Mouse (Mus musculus): Measurements from ENCODE around the gene Itgb6. TPM values are rescaled to one million over a fixed set of nuclear protein-coding genes. Genes with fewer than 3 reads are reported as not detected.
A peak's percentile ranks its signal among the peaks of the same experiment; 100 is the strongest.

Gene Itgb6
- total RNA-seq, 2 experiments from 2014 or later: 0.14 TPM; not detected in 1

DNA sequence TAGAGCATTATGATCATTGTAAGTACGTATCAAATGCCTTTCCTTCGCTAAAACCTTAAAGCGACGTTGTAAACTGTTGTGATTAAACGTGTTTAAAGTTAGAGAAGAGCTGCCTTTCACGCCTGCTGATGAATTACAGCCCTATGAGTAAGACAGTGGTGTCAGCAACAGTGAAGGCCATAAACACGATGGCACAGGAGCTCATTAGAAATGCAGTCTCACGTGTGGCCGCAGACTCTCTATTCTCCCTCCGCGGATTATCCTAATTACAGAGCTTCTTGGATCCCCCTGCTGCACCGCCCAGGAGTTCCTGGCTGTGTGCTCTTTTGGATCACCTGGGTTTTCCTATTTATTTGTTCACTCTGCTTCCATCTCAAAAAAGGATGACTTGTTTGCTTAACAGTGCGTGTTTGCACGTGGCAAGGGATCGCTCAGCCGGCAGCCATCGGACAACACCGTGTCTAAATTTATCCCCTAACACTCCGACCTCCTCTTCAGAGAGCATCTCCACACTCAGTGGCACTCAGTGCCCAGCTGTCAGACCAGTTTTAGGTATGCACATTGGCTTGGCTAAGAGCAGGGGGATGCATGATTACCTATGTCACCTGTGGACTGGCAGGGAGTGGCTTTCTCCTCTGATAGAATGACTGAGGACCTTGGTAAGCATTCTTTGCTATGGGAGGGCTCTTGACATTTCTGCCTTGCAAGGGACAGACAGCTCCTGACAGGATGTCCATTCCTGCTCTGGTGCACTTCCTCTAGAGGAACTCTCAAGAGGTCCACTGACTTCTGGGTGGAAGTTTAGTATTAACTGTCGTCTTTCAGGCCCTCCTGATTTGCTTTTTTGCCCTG lies 85.3 kb downstream of the Itgb6 start:
- intact Hi-C loops (cut with DNase I): no loop called here
- DNase-seq (ENCODE audit: extremely low spot score in 1 of 2, low spot score in 2 of 2): no peak

DNA sequence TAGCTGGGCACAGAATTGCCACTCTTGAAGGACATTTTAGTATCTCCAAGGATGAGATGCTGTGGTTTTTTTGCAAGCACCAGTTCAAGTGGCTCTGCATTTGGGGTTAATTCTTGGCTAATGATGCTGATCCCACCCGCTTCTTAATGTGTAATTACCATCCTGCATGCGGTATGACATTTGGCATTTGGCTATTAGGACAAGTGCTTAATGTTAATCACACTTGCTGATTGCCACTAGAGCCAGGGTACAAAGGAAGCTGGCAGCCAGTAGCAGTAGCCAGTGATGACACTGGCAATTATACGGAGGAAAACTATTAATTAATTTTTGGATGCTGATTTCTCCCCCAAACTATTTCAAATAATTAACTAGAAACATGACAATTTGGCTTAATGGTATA lies 86.0 kb downstream of the Itgb6 start:
- intact Hi-C loops (cut with DNase I): no loop called here
- no peak for DNase-seq (ENCODE audit: extremely low spot score in 1 of 2, low spot score in 2 of 2)

DNA sequence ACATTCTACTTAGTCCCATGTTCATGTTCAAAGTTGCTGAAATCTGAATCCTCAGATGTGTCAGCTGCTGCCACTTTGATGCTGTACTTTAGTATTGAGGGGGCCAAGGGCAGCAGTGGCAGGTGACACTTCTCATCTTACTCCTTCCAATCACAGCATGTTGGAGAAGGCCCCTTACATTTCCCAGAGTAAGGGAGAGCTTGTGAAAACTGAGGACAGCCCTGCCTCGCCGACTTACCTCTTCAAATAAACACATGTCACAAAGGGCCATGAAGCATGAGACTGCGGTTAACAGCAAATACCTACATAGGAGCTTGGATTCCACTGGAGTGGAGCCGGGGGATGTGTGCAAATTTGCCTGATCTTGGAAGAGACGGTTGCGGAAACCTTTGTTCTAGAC lies 86.4 kb downstream of the Itgb6 start:
- no peak for DNase-seq (ENCODE audit: extremely low spot score in 1 of 2, low spot score in 2 of 2)
- intact Hi-C loops (cut with DNase I): no loop called here

DNA sequence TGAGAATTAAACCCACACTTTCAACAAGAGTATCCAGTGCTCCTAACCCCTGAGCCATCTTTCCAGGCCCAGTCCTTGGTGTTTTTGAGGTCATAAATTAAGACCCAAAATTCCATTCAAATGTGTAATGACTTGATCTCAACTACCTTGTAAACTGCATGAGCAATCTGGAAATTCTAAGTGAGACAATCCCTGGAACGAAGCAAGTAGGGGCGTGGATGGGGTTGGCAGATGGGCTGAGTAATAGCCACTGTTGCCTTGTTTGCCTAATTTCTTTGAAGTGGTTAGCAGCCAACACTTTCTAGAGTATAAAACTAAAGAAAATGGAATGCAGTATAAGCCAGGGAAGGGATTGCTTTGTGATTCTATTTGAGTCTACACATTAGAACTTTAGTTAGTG lies 89.7 kb downstream of the Itgb6 start:
- intact Hi-C loops (cut with DNase I): no loop called here
- no peak for DNase-seq (ENCODE audit: extremely low spot score in 1 of 2, low spot score in 2 of 2)

DNA sequence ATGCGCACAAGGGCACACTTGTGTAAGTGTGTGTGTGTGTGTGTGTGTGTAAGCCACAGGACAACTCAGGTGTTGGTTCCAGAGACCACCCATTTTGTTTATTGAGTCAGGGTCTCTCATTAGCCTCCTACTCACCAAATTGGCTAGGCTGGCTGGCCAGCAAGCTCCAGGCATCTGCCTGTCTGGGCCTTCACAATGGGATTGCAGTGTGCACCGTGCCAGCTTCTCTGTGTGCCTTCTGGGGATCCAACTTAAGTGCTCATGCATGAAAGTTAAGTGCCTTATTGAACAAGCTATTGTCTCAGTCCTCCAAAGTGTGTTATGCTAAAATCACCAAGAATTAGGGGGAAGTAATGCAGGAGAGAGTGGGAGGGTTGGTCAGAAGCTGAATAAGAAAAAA lies 92.1 kb downstream of the Itgb6 start:
- intact Hi-C loops (cut with DNase I): no loop called here
- DNase-seq (ENCODE audit: extremely low spot score in 1 of 2, low spot score in 2 of 2): no peak

DNA sequence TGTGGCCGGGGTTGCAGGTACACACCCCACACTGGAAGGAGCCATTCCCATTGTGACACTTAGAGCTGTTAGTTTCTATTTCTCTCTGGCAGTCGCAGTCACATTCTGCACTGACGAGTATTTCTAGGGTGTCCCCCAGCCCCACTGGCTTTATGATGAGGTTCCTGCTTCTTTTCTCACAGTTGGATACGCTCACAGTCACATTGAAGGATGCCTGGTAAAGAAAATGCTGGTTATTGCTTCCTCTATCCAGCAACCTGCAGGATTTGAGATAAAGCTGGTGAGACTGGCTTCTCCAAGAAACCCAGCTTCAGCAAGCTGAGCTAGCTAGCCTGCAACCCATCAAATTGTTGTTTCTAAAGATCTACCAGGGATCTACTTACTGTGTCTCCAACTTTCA lies 94.5 kb downstream of the Itgb6 start:
- no peak for DNase-seq (ENCODE audit: extremely low spot score in 1 of 2, low spot score in 2 of 2)
- intact Hi-C loops (cut with DNase I): no loop called here

DNA sequence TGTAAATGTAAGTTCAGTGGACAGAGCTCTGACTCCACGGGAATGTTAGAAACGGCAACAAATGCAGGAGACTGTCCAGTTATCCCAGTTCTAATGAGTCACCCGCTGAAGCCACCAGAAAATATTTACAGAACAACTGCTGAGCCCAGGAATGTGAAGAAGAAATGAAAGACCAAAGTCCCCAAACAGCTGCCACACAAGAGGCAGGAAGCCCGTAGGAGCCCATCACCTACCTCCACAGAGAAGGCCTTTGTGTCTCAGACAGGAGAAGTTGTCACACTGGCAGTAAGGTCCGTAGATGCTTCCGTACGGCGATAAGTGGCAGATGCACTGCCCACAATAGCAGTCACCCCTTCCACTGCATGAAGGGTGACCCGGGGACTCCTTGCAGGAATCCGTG lies 94.9 kb downstream of the Itgb6 start:
- intact Hi-C loops (cut with DNase I): no loop called here

DNA sequence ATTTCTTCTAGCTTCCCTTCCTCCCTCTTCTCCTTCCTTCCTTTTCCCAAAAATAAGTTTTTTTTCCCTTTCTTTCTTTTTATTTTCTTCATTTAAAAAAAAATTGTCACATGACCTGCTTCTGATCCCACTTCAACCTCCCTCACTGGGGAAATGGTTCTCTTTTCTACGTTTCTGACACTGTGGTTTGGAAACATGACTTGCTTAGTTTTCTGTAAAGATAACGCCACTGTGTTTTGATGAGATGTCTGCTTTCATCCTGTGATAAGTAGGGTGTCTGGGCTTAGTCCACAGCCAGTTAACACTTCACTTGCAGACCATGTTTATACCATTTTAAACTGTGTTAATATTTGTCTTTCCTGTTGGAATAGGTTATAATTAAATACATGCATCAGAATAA lies 96.7 kb downstream of the Itgb6 start:
- intact Hi-C loops (cut with DNase I): no loop called here
- DNase-seq (ENCODE audit: extremely low spot score in 1 of 2, low spot score in 2 of 2): no peak

More for the DNA sequence above, 94.9 kb downstream of the Itgb6 start:
- no peak for DNase-seq (ENCODE audit: extremely low spot score in 1 of 2, low spot score in 2 of 2)

DNA sequence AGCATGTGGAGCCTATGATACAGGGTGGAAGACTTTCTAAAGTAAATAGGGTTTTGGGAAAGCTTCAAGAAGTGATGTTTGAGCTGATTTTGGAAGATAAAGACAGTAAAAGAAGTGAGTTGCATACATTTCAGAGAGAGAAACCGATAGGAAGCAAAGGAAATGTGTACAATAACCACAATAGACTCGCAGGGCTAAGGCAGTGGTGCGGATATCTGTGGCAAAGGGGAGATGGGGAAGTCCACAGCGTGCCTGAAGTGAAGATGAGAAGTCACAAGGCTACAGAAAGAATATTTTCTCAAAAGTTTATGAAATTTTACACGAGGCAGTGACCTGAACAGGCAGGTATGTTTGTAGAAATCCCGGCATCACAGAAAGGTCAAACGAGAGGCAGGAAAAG lies 100.3 kb downstream of the Itgb6 start:
- intact Hi-C loops (cut with DNase I): no loop called here
- DNase-seq (ENCODE audit: extremely low spot score in 1 of 2, low spot score in 2 of 2): no peak

DNA sequence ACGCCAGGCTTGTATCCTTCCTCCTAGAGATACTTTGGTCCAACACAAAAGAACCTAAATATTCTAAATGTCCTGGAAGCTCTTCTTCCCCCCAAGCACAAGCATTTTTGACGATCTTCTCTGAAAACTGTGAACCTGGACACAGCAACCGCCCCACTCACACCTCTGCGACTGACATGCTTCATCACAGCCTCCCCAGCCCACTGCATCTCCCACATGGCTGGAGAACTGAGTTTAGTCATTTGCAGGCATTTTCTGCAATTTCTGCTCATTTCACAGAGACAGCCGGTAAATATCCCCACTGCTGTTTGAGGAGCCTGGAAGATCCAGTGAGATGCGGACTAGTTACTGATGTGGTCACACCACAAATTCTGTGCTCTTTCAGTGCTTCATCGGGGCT lies 107.7 kb downstream of the Itgb6 start:
- intact Hi-C loops (cut with DNase I): no loop called here
- no peak for DNase-seq (ENCODE audit: extremely low spot score in 1 of 2, low spot score in 2 of 2)

DNA sequence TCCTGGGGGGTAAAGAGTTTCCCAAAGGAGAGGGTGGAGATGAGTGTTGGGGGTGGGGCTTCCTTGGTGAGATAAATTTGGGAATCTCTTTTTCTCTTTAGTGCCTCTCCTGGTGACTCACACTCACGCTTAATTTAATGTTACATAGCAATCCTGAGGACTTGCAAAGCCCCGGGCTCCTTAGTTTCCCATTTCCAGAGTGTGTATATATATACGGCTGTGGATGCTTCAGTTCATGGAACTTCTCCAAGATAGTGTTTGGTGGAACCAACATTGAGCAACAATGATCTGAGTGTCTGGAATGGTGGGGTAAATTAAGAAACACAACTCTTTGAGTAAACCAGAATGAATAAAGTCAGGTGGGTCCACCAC lies 108.6 kb downstream of the Itgb6 start:
- intact Hi-C loops (cut with DNase I): no loop called here
- DNase-seq (ENCODE audit: extremely low spot score in 1 of 2, low spot score in 2 of 2): no peak

DNA sequence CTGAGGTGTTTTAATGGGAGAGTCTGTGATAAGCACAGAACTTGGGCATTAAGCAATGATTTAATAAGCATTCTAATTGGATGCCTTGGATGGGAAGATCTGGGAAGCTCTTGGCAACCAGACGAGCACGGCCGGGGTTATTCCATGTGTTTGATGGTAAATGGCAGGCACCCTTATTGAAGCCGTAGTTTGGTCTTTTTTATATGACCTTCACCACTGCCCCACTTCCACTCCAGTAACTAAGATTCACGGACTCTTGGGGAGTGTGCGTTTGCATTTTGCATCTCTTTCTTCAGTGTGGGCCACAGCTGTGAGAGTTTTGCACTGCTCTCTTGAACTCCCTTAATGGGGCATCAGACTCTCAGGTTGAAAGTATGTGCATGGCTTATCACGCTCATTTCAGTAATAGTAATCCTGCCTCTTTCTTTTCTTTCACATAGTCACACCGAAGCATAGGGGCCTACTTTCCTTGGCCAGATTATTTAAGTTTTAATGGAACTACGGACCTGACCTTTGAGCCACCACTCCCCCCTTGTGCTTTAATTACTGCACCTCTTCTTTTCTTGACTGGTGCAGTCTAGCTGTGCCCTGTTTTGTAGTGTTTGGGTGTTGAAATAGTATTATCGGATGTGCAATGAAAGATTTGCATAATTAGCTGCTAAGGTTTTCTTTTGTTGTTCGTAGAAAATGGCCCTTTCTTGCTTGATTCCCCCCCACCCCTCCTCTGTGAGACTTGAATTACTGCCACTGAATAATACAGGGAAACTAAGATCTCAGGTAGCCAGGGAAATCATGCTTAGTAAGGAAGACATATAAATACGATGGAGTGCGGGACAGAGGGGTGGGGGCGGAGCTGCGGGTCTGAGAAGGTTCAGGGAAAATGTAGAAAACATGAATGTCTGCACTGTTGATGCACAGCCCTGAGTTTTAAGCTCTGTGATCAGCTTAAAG lies 109.3 kb downstream of the Itgb6 start:
- intact Hi-C loops (cut with DNase I): no loop called here
- no peak for DNase-seq (ENCODE audit: extremely low spot score in 1 of 2, low spot score in 2 of 2)

DNA sequence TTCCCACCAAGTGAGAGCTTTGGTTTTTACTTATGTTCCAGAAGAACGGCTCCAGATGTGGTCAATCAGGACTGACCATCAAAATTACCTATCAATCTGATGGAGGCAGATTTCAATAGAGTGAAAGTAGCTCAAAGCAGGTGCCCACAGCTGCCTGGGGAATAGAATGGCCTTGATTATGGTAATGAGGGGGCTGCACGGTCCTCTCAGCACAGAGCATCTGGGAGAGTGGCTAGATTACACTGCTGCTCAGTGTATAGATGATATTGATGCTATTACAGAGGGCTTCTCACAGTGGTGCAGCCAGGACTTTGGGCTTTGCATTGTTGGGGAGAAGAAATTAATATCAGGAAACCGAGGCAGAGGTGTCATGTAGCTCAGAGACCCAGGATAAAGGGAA lies 110.8 kb downstream of the Itgb6 start:
- intact Hi-C loops (cut with DNase I): no loop called here

DNA sequence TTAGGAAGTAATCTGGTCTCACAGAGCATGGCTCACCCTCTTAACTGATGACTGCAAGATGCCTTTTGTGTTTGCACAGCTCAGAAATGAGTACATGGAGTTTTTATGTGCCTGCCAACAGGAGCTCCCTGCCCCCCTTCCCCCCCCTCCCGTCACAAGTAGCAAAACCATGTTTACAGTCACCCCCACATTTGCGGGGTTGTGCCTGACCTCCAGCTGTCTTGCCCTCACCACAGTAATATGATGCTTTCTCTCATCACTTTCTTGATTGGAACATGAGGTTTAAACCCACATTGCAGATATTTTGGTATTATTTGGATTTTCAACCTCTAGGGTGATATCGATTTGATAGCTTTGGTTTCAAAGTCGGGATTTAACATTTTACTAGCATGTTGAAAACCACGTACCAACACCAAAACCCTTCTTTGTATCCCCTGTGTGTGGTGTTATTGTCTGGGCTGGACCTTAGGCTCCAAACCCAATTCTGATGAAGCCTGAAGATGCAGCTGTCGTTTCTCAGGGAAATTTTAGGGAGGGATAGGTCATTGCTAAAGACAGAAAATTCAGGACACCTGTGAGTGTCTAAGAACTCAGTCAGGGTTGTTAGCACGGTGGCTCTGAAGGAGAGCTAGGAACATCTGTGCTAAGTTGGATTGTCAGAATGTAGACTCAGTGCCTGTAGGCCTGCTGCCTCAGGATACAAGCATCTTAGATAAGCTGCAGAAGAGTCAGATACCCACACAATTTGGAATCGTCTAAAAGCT lies 112.8 kb downstream of the Itgb6 start:
- intact Hi-C loops (cut with DNase I): loop anchor here (10.0 kb wide), 1 partner anchor 845 kb away; no protein-coding TSS in a partner anchor
- no peak for DNase-seq (ENCODE audit: extremely low spot score in 1 of 2, low spot score in 2 of 2)

More for the DNA sequence above, 110.8 kb downstream of the Itgb6 start:
- DNase-seq (ENCODE audit: extremely low spot score in 1 of 2, low spot score in 2 of 2): no peak

DNA sequence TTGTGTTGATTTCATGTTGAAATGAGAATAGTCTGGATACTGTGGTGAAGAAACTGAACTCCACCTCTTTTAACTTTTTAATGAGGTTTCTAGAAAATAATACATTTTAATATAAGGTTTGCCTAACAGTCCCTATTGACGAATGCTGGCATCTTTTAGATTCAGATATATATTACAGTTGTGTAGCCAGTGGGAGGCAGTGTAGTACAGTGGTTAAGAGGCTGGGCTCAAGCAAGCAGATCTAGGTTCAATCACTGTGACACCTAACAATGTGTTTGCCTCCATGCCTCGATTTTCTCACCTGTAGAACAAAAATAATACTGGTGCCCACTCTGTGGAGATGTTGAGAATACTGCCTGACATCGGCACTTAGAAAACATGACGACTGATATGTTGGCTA lies 114.5 kb downstream of the Itgb6 start:
- DNase-seq (ENCODE audit: extremely low spot score in 1 of 2, low spot score in 2 of 2): no peak
- intact Hi-C loops (cut with DNase I): loop anchor here (10.0 kb wide), 1 partner anchor 847 kb away; no protein-coding TSS in a partner anchor

DNA sequence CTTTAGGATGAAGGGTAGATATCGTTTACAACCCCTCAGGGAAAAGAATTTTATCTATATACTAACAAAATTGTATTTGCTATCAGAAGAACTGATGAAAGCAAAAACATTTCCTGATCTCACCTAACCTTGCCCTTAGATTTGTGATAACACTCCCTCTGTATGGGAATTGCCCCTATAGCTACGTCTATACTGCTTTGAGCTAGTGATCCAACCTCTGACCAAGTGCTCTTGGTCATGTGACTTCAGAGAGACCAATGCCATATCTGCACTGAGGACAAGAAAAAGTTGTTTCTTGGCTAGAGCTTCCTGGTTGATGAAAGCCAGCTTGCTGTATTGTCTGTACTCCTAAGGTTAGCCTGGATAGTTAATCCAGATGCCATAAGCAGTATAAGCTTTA lies 121.1 kb downstream of the Itgb6 start:
- intact Hi-C loops (cut with DNase I): loop anchor here (10.0 kb wide), 1 partner anchor 853 kb away; no protein-coding TSS in a partner anchor
- no peak for DNase-seq (ENCODE audit: extremely low spot score in 1 of 2, low spot score in 2 of 2)

DNA sequence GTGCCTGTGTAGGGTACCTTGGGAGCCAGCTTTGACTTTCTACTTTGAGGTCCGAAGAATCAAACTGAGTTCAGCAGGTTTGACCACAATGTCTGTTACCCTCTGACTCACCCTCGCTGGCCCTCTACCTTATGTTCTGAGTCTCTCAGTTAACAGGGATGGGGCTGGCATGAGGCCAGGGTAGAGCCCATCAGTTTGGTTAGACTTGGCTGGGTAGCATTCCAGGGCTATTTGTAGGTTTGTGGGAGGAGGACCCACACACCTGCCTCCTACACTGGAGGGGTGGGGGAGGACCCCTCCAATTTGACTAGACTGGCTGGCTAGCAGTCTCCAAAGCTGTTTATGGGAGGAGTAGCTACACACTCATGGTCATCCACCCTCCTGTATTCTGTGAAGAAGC lies 121.6 kb downstream of the Itgb6 start:
- intact Hi-C loops (cut with DNase I): loop anchor here (10.0 kb wide), 1 partner anchor 854 kb away; no protein-coding TSS in a partner anchor
- peak in 1 of 2 experiments; percentile 30 for DNase-seq (ENCODE audit: extremely low spot score in 1 of 2, low spot score in 2 of 2)

DNA sequence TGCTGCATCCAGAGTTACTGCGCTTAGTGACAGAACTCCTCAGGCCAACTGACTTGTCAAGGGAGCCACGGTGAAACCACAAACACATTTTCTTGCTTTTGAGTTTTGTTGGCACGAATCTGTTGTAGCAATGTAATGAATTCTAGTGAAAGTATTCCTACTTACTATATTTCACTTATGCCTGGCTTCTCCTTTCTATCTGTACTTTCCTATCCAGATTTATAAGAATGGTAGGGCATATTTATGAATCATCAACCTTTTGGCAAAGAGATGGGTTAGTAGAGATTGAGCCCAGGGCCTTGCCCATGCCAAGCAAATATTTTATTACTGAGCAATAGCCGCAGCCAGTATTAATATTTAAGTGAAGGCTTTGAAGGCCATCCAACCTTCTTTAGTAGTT lies 139.0 kb downstream of the Itgb6 start:
- intact Hi-C loops (cut with DNase I): no loop called here

DNA sequence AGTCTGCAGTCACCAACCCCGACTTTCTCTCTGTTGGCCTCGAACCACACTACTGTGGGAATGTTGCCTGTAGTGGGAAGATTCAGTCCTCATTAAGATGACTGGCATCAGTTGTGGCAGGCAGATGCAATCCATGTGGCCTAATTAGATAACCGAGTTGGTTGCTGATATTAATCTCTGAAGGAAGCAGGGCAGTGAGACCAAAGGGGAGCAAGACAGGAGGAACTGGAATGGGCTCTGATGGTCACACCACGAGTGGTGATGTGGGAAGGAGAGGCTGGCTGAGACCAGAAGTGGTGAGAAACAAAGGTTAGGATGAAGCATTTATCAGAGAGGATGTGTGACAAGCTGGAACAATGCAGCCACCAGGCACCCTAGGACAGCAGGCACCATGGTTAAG lies 167.9 kb downstream of the Itgb6 start:
- no peak for DNase-seq (ENCODE audit: extremely low spot score in 1 of 2, low spot score in 2 of 2)
- intact Hi-C loops (cut with DNase I): no loop called here

More for the DNA sequence above, 139.0 kb downstream of the Itgb6 start:
- DNase-seq (ENCODE audit: extremely low spot score in 1 of 2, low spot score in 2 of 2): no peak
